Mouse (Mus musculus) adrenal gland, adult (tissue): ENCODE measurements around the gene Chdh.

Source experiments
- DNase-seq, 2 experiments: peaks; one replicate each; pipeline ENCODE4 v3.0.0; 2022 to 2023; ENCODE audit warnings: low spot score in 1 of 2; ENCODE audit not compliant: inconsistent age in 2 of 2

The Chdh gene

GRCm38 (mm10) chr14:30011886-30012560, 3.2 kb downstream of the Chdh start:
- peak in 1 of 2 experiments; percentile 47 for DNase-seq

- no peak for DNase-seq
These were observed 5.7 kb downstream of the Chdh start for GRCm38 (mm10) chr14:30014487-30014886.

GRCm38 (mm10) chr14:30015008-30015407, 6.2 kb downstream of the Chdh start:
- DNase-seq, result no peak

GRCm38 (mm10) chr14:30016666-30017065, 7.8 kb downstream of the Chdh start:
- no peak for DNase-seq

- DNase-seq, result no peak
These were observed 9.1 kb downstream of the Chdh start for GRCm38 (mm10) chr14:30017794-30018462.

GRCm38 (mm10) chr14:30018463-30018801, 9.6 kb downstream of the Chdh start:
- DNase-seq, result peak in 1 of 2 experiments; percentile 51

- peak in 1 of 2 experiments; percentile 75 for DNase-seq
These were observed 10.0 kb downstream of the Chdh start for GRCm38 (mm10) chr14:30018846-30019245.

GRCm38 (mm10) chr14:30019375-30019774, 10.6 kb downstream of the Chdh start:
- no peak for DNase-seq

- DNase-seq, result no peak
These were observed 11.2 kb downstream of the Chdh start for GRCm38 (mm10) chr14:30019792-30020575.

GRCm38 (mm10) chr14:30022471-30022870, 13.6 kb downstream of the Chdh start:
- no peak for DNase-seq

- DNase-seq, result no peak
These were observed 15.6 kb downstream of the Chdh start for GRCm38 (mm10) chr14:30024387-30024786.

- peak; percentile 34 to 59 for DNase-seq
These were observed 18.6 kb downstream of the Chdh start for GRCm38 (mm10) chr14:30027378-30027777.

- DNase-seq, result no peak
These were observed 24.6 kb downstream of the Chdh start for GRCm38 (mm10) chr14:30033405-30033804.

- DNase-seq, result no peak
These were observed 29.6 kb downstream of the Chdh start for GRCm38 (mm10) chr14:30038431-30038830.

- no peak for DNase-seq
These were observed 30.6 kb downstream of the Chdh start for GRCm38 (mm10) chr14:30039413-30039812.

- DNase-seq, result no peak
These were observed 33.0 kb downstream of the Chdh start for GRCm38 (mm10) chr14:30041836-30042235.

- no peak for DNase-seq
These were observed 34.6 kb downstream of the Chdh start for GRCm38 (mm10) chr14:30043356-30043940.

- peak; percentile 17 to 43 for DNase-seq
These were observed 36.4 kb downstream of the Chdh start for GRCm38 (mm10) chr14:30045239-30045638.

GRCm38 (mm10) chr14:30045704-30046220, 36.9 kb downstream of the Chdh start:
- no peak for DNase-seq

GRCm38 (mm10) chr14:30046976-30047375, 38.2 kb downstream of the Chdh start:
- DNase-seq, result no peak

GRCm38 (mm10) chr14:30048049-30048448, 39.2 kb downstream of the Chdh start:
- DNase-seq, result peak in 1 of 2 experiments; percentile 34
